Mouse (Mus musculus) forebrain, embryonic 16.5 days (tissue): ENCODE data around the gene Elf4. TPM values are rescaled to one million over a fixed set of nuclear protein-coding genes. Genes with fewer than 3 reads are reported as not detected.

Experiments used
- ATAC-seq: fragments of 200-750 bp; cut with Nextera tagmentation; 2 replicates; pipeline ENCODE4 v1.8.0; 2017; ENCODE audit warnings: mild to moderate bottlenecking, moderate library complexity
- H3K27ac ChIP-seq: fragments of 300-500 bp; sonication (generic); 2 replicates; pipeline ENCODE4 v1.5.1; 2014; ENCODE audit warnings: low read length, control low read depth
- H3K27me3 ChIP-seq: fragments of 300-500 bp; sonication (generic); replicated peaks from 2 replicates; pipeline ENCODE4 v1.6.1; 2014; ENCODE audit warnings: low read length; ENCODE audit not compliant: control insufficient read depth, insufficient read depth
- H3K36me3 ChIP-seq: fragments of 300-500 bp; sonication (generic); 2 replicates; pipeline ENCODE4 v1.6.1; 2014; ENCODE audit not compliant: control insufficient read depth, insufficient read depth
- H3K4me1 ChIP-seq: fragments of 300-500 bp; sonication (generic); replicated peaks from 2 replicates; pipeline ENCODE4 v1.6.1; 2014; ENCODE audit warnings: low read length; ENCODE audit not compliant: control insufficient read depth, insufficient read depth
- H3K4me2 ChIP-seq: fragments of 300-500 bp; sonication (generic); 2 replicates; pipeline ENCODE4 v1.6.1; 2014; ENCODE audit warnings: mild to moderate bottlenecking, low read length, control low read depth
- H3K4me3 ChIP-seq: fragments of 300-500 bp; sonication (generic); replicated peaks from 2 replicates; pipeline ENCODE4 v1.5.1; 2014; ENCODE audit warnings: mild to moderate bottlenecking, low read length, control low read depth
- H3K9ac ChIP-seq: fragments of 300-500 bp; sonication (generic); replicated peaks from 2 replicates; pipeline ENCODE4 v1.6.1; 2014; ENCODE audit warnings: low read depth, low read length, control low read depth
- H3K9me3 ChIP-seq: fragments of 300-500 bp; sonication (generic); 2 replicates; pipeline ENCODE4 v1.6.1; 2016; ENCODE audit warnings: low read length; ENCODE audit not compliant: control insufficient read depth
- WGBS: fragments of 180-500 bp; shearing (Covaris S2); extraction: QIAGEN DNeasy Blood & Tissue Kit; methylation state at CpG from one replicate; pipeline ENCODE4 v1.1.7; 2014; 5-methylcytosine and 5-hydroxymethylcytosine counted together
- polyA plus RNA-seq: library from polyadenylated mRNA; unstranded; fragments of >200 nt; fragmentation: Nextera tagmentation; extraction: Ambion mirVana; gene quantifications from 2 replicates; pipeline ENCODE4 v1.2.1, GENCODE M21; 2015

The Elf4 gene
- 0.32 and 0.57 TPM in 2 replicates for polyA plus RNA-seq

- no peak within 1 kb of the TSS for H3K27ac ChIP-seq
- H3K4me1 ChIP-seq = 0 out of 2 replicates have a peak, but pooled peaks cover 2% of the 10 kb centered on the region
- no peaks in the 10 kb centered on the region for H3K27me3 ChIP-seq
- no peaks in the 10 kb centered on the region for H3K36me3 ChIP-seq
- H3K4me2 ChIP-seq = peak within 1 kb of the TSS; percentile 49
- H3K9me3 ChIP-seq = no peaks in the 10 kb centered on the region
- H3K4me3 ChIP-seq = peak within 1 kb of the TSS; percentile 27
- WGBS = 17% methylated on average over 38 of the region's 38 CpGs
- H3K9ac ChIP-seq = no peak within 1 kb of the TSS; the same call in 1 of the 2 replicates
- peak; percentile 90 for ATAC-seq
These were observed at the start of gene Elf4 for GRCm38 (mm10) chrX:48462754-48463507. Gene Elf4, minus strand, starts transcription at chrX:48463132.

- no peak overlapping the region for H3K4me3 ChIP-seq
- H3K4me2 ChIP-seq = no peak overlapping the region
- H3K4me1 ChIP-seq = no peaks in the 10 kb centered on the region
- no peak for ATAC-seq
- no peaks in the 10 kb centered on the region for H3K27me3 ChIP-seq
- H3K9ac ChIP-seq = no peak overlapping the region
- 98% methylated on average over 8 of the region's 8 CpGs for WGBS
- H3K36me3 ChIP-seq = no peaks in the 10 kb centered on the region
- H3K27ac ChIP-seq = no peak overlapping the region
- no peaks in the 10 kb centered on the region for H3K9me3 ChIP-seq
These were observed 30.8 kb upstream of the Elf4 start for GRCm38 (mm10) chrX:48493763-48494162.

- H3K27me3 ChIP-seq = no peaks in the 10 kb centered on the region
- no peaks in the 10 kb centered on the region for H3K9me3 ChIP-seq
- 87% methylated on average over 7 of the region's 7 CpGs for WGBS
- H3K4me3 ChIP-seq = no peak overlapping the region
- H3K9ac ChIP-seq = no peak overlapping the region
- no peaks in the 10 kb centered on the region for H3K4me1 ChIP-seq
- no peak overlapping the region for H3K27ac ChIP-seq
- ATAC-seq = no peak
- H3K36me3 ChIP-seq = peaks cover 6% of the 10 kb centered on the region; the same call in 1 of the 2 replicates
- no peak overlapping the region for H3K4me2 ChIP-seq
These were observed 18.8 kb upstream of the Elf4 start for GRCm38 (mm10) chrX:48481687-48482086.

GRCm38 (mm10) chrX:48481095-48481494 lies 18.2 kb upstream of the Elf4 start:
- ATAC-seq = no peak
- Histone ChIP-seq H3K36me3 (peaks cover 6% of the 10 kb centered on the region; the same call in 1 of the 2 replicates), H3K4me2 (no peak overlapping the region), H3K4me3 (no peak overlapping the region), H3K4me1 (no peaks in the 10 kb centered on the region), H3K27me3 (no peaks in the 10 kb centered on the region), H3K9ac (no peak overlapping the region), H3K27ac (no peak overlapping the region), H3K9me3 (no peaks in the 10 kb centered on the region)
- WGBS = 58% methylated on average over 4 of the region's 4 CpGs

GRCm38 (mm10) chrX:48467355-48467946 lies 4.5 kb upstream of the Elf4 start:
- H3K4me2 ChIP-seq = no peak overlapping the region
- no peak for ATAC-seq
- H3K9me3 ChIP-seq = no peaks in the 10 kb centered on the region
- H3K4me3 ChIP-seq = no peak overlapping the region
- H3K27ac ChIP-seq = no peak overlapping the region
- 0 out of 2 replicates have a peak, but pooled peaks cover under 1% of the 10 kb centered on the region for H3K4me1 ChIP-seq
- H3K27me3 ChIP-seq = no peaks in the 10 kb centered on the region
- H3K9ac ChIP-seq = no peak overlapping the region
- H3K36me3 ChIP-seq = no peaks in the 10 kb centered on the region
- 88% methylated on average over 3 of the region's 3 CpGs for WGBS

- ATAC-seq = no peak
- WGBS = 84% methylated on average over 2 of the region's 2 CpGs
- Histone ChIP-seq H3K9ac (no peak overlapping the region), H3K36me3 (no peaks in the 10 kb centered on the region), H3K4me1 (0 out of 2 replicates have a peak, but pooled peaks cover 2% of the 10 kb centered on the region), H3K9me3 (no peaks in the 10 kb centered on the region), H3K4me2 (no peak overlapping the region), H3K4me3 (no peak overlapping the region), H3K27me3 (no peaks in the 10 kb centered on the region), H3K27ac (no peak overlapping the region)
These were observed 3.2 kb upstream of the Elf4 start for GRCm38 (mm10) chrX:48466174-48466573.

- Histone ChIP-seq H3K9ac (no peak overlapping the region), H3K4me1 (0 out of 2 replicates have a peak, but pooled peaks cover 2% of the 10 kb centered on the region), H3K4me2 (no peak overlapping the region), H3K36me3 (no peaks in the 10 kb centered on the region), H3K27ac (no peak overlapping the region), H3K27me3 (no peaks in the 10 kb centered on the region), H3K9me3 (no peaks in the 10 kb centered on the region), H3K4me3 (no peak overlapping the region)
- no peak for ATAC-seq
- 91% methylated on average over 6 of the region's 6 CpGs for WGBS
These were observed 1.5 kb upstream of the Elf4 start for GRCm38 (mm10) chrX:48464436-48464835.

GRCm38 (mm10) chrX:48463636-48464035 lies 704 bp upstream of the Elf4 start:
- Histone ChIP-seq H3K36me3 (no peaks in the 10 kb centered on the region), H3K4me2 (no peak overlapping the region), H3K9me3 (no peaks in the 10 kb centered on the region), H3K4me1 (0 out of 2 replicates have a peak, but pooled peaks cover 2% of the 10 kb centered on the region), H3K27me3 (no peaks in the 10 kb centered on the region), H3K27ac (no peak overlapping the region), H3K4me3 (no peak overlapping the region), H3K9ac (no peak overlapping the region)
- ATAC-seq = no peak
- 84% methylated on average over 4 of the region's 4 CpGs for WGBS

- Histone ChIP-seq H3K36me3 (no peaks in the 10 kb centered on the region), H3K4me1 (0 out of 2 replicates have a peak, but pooled peaks cover 2% of the 10 kb centered on the region), H3K9ac (no peak overlapping the region), H3K4me3 (peak overlapping the region; percentile 27), H3K9me3 (no peaks in the 10 kb centered on the region), H3K27ac (no peak overlapping the region), H3K27me3 (no peaks in the 10 kb centered on the region), H3K4me2 (peak overlapping the region; percentile 49)
- ATAC-seq = peak; percentile 18; the same call in 1 of the 2 replicates
- 39% methylated on average over 4 of the region's 4 CpGs for WGBS
These were observed 635 bp downstream of the Elf4 start for GRCm38 (mm10) chrX:48462297-48462696.
